Mouse (Mus musculus) kidney, postnatal 0 days (tissue): Measurements from ENCODE around the gene Scamp4. TPM values are rescaled to one million over a fixed set of nuclear protein-coding genes. Genes with fewer than 3 reads are reported as not detected.

Experiments used
- ATAC-seq: fragments of 200-750 bp; cut with Nextera tagmentation; replicated peaks from 2 replicates; pipeline ENCODE4 v1.8.0; 2017; ENCODE audit warnings: low read depth, moderate number of reproducible peaks, moderate TSS enrichment, moderate library complexity; ENCODE audit not compliant: low FRiP score
- DNase-seq: peaks from one replicate; pipeline ENCODE4 v3.0.0-alpha.2; 2016; ENCODE audit warnings: low spot score
- H3K27ac ChIP-seq: fragments of 300-500 bp; sonication (generic); 2 replicates; pipeline ENCODE4 v1.5.1; 2014; ENCODE audit warnings: mild to moderate bottlenecking
- H3K27me3 ChIP-seq: fragments of 300-500 bp; sonication (generic); 2 replicates; pipeline ENCODE4 v1.6.1; 2014; ENCODE audit warnings: low read length, mixed read lengths; ENCODE audit not compliant: insufficient read depth
- H3K36me3 ChIP-seq: fragments of 300-500 bp; sonication (generic); 2 replicates; pipeline ENCODE4 v1.6.1; 2014; ENCODE audit warnings: low read length, mixed read lengths; ENCODE audit not compliant: insufficient read depth
- H3K4me1 ChIP-seq: fragments of 300-500 bp; sonication (generic); replicated peaks from 2 replicates; pipeline ENCODE4 v1.6.1; 2014; ENCODE audit warnings: antibody characterized with exemption, low read length, mixed read lengths; ENCODE audit not compliant: insufficient read depth
- H3K4me2 ChIP-seq: fragments of 300-500 bp; sonication (generic); 2 replicates; pipeline ENCODE4 v1.6.1; 2014; ENCODE audit warnings: mild to moderate bottlenecking, low read length, moderate library complexity, mixed read lengths
- H3K4me3 ChIP-seq: fragments of 300-500 bp; sonication (generic); replicated peaks from 2 replicates; pipeline ENCODE4 v1.5.1; 2014; ENCODE audit warnings: low read depth, low read length
- H3K9ac ChIP-seq: fragments of 300-500 bp; sonication (generic); 2 replicates; pipeline ENCODE4 v1.6.1; 2014; ENCODE audit warnings: low read depth, low read length
- H3K9me3 ChIP-seq: fragments of 300-500 bp; sonication (generic); replicated peaks from 2 replicates; pipeline ENCODE4 v1.6.1; 2016; ENCODE audit warnings: low read length, inconsistent platforms, mixed read lengths
- CTCF ChIP-seq: IDR thresholded peaks from 2 replicates; pipeline ENCODE4 v1.5.1; 2016; ENCODE audit warnings: antibody characterized with exemption, low read depth, mild to moderate bottlenecking, moderate library complexity
- WGBS: fragments of 180-500 bp; shearing (Covaris S2); extraction: QIAGEN DNeasy Blood & Tissue Kit; methylation state at CpG from one replicate; pipeline ENCODE4 v1.1.7; 2014; 5-methylcytosine and 5-hydroxymethylcytosine counted together
- polyA plus RNA-seq: library from polyadenylated mRNA; unstranded; fragments of >200 nt; fragmentation: Nextera tagmentation; extraction: Ambion mirVana; gene quantifications from 2 replicates; pipeline ENCODE4 v1.2.1, GENCODE M21; 2015

The Scamp4 gene
- polyA plus RNA-seq, 1 experiment from 2014 or later, result 80.7 TPM

DNA sequence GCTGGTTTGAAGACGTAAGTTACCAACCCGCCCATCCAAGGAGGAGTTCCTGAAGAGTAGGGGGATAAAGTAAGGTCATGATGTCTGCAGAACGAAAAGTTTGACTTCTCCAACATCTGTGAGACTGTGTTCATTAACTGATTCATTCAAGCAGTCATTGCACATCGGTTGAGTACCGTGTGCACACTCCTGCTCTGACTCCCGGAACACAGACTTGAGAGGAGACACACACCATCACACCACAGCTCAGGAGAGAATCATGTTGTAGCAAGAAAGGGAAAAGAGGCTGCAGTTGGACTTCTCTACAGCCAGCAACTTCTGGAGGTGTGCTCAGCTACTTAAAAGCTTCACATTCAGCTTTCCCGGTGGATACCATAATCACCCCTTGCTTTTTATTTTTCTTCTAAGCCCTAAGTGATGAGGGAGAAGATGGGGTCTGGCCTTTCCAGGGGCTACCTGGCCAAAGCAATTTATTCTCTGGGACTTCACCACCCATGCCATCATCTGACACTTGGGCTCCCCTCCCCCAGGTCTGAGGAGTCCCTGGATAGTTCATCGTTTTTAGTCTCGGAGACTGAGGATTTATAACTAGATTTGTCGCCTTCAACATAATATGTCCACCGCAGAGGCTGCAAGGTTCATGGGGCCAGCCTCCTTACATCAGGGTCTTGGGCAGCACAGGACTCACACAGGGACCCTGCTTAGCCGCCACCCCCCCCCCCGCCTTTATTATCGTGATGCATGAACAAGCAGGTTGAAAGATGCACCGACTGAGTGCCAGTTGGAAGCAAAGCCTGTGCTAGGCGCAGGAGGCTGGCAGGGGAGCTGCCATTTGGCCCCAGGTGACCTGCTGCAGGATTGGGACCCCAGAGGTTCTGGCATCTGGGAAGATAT, 18.4 kb downstream of the Scamp4 start:
- Histone ChIP-seq H3K9me3 (no peaks in the 10 kb centered on the region), H3K36me3 (peaks cover 4% of the 10 kb centered on the region; the same call in 1 of the 2 replicates), H3K4me2 (peak overlapping the region; percentile 67), H3K9ac (peak overlapping the region; percentile 38; the same call in 1 of the 2 replicates), H3K27me3 (no peaks in the 10 kb centered on the region), H3K4me3 (peak overlapping the region; percentile 46), H3K27ac (peak overlapping the region; percentile 92; the same call in 1 of the 2 replicates), H3K4me1 (peaks cover 17% of the 10 kb centered on the region)
- no peak for ATAC-seq
- TF ChIP-seq CTCF, result no peak
- no peak for DNase-seq
- 34% methylated on average over 16 of the region's 16 CpGs for WGBS

DNA sequence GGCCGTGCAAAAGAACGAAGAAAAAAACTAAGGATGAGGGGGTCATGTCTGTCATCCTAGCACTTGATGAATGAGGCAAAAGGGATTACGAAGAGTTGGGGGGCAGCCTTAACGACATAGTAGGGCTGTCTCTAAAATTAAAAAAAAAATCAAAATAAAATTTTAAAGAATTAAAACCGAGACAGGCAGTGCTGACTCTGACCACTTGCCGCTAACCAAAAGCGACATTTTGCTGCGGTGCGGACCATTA, 18.9 kb downstream of the Scamp4 start:
- Histone ChIP-seq H3K27ac (peak overlapping the region; percentile 92), H3K27me3 (no peaks in the 10 kb centered on the region), H3K9me3 (no peaks in the 10 kb centered on the region), H3K9ac (peak overlapping the region; percentile 38; the same call in 1 of the 2 replicates), H3K4me2 (peak overlapping the region; percentile 67), H3K4me1 (peaks cover 22% of the 10 kb centered on the region), H3K36me3 (peaks cover 3% of the 10 kb centered on the region; the same call in 1 of the 2 replicates), H3K4me3 (peak overlapping the region; percentile 46)
- ATAC-seq (no peak), DNase-seq (no peak)
- under 1% methylated on average over 9 of the region's 9 CpGs for WGBS
- TF ChIP-seq CTCF, result no peak

DNA sequence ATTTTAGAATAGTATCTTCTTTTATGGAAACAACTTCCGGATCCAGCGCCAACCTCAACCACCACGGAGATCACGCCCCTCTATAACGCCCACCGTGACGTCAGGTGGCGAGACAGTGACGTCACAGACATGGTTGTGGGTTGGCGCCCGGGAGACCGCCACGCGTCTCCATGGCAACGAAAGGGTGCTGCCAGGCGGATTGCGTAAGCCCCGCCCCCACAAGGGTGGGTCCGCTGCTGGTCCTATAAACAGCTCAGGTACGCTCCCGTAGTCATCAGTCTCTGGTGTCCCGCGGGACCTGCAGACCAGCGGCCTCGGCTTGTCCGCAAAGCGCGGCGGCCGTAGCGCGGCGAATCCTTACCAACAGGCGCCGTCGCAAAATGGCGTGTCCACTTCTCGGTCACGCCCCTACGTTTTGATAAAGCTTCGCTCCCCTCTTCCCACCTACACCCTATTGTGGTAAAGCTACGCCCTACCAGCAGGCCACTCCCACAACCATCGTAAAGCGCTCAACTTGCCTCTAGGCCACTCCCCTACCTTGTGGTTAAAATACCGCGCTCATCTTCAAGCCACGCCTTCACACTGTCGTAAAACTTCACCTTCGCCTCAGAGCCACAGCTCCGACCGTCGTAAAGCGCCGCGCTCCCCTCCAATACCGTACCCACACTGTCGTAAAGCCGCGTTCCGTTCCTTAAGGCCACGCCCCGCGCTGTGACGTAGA, 19.4 kb downstream of the Scamp4 start:
- DNase-seq (peak; percentile 100), ATAC-seq (peak; percentile 94)
- Histone ChIP-seq H3K4me2 (peak overlapping the region; percentile 67), H3K27me3 (no peaks in the 10 kb centered on the region), H3K4me3 (peak overlapping the region; percentile 87), H3K9ac (peak overlapping the region; percentile 94), H3K9me3 (no peaks in the 10 kb centered on the region), H3K36me3 (peaks cover 3% of the 10 kb centered on the region; the same call in 1 of the 2 replicates), H3K27ac (peak overlapping the region; percentile 95), H3K4me1 (peaks cover 22% of the 10 kb centered on the region)
- under 1% methylated on average over 64 of the region's 64 CpGs for WGBS
- TF ChIP-seq CTCF, result no peak

DNA sequence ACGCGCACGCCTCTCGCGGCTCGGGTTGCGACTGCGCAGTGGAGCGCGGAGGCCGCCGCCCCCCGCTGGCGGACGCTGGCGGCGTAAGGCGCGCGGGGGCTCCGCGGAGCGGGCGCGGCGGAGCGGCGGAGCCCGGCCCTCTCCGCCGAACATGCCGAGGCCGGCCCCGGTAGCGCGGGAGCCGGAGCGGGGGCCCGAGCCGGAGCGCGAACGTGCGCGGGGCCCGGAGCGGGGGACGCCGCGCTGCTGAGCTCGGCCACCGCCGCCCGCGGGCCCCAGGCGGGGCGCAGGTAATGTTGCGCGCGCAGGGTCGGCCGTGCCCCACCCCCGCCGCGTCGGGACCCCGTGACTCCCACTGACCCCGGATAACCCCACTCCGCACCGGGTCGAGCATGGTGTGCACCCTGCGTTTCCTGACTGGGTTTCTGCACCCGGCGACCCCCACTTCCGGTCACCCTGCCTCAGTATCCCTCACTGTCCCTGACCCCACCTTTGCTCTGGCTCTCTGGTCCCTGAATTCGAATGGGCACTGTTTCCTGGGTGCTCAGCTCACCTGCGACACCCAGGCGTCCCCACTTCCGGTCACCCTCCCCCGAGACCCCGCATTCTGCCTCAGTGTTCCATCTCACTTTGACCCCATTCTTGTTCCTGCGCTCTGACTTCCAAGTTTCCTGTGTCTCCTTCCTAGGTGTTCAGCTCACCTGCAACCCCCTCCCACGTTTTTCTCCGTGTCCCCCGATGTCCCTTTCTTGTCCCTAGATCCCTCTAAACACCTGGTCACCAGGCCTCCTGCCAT, 20.2 kb downstream of the Scamp4 start, which contains the start of gene Csnk1g2:
Csnk1g2 (plus strand) TSS at position 178 of the 796 bp plus-strand sequence.
- Histone ChIP-seq H3K4me1 (peaks cover 29% of the 10 kb centered on the region), H3K9ac (peak within 1 kb of the TSS; percentile 94), H3K4me3 (peak within 1 kb of the TSS; percentile 87), H3K27me3 (no peaks in the 10 kb centered on the region), H3K36me3 (peaks cover 3% of the 10 kb centered on the region; the same call in 1 of the 2 replicates), H3K27ac (peak within 1 kb of the TSS; percentile 95), H3K9me3 (no peaks in the 10 kb centered on the region), H3K4me2 (peak within 1 kb of the TSS; percentile 95)
- TF ChIP-seq CTCF, result no peak
- ATAC-seq, result peak; percentile 9
- under 1% methylated on average over 84 of the region's 85 CpGs for WGBS
- peak; percentile 36 for DNase-seq

DNA sequence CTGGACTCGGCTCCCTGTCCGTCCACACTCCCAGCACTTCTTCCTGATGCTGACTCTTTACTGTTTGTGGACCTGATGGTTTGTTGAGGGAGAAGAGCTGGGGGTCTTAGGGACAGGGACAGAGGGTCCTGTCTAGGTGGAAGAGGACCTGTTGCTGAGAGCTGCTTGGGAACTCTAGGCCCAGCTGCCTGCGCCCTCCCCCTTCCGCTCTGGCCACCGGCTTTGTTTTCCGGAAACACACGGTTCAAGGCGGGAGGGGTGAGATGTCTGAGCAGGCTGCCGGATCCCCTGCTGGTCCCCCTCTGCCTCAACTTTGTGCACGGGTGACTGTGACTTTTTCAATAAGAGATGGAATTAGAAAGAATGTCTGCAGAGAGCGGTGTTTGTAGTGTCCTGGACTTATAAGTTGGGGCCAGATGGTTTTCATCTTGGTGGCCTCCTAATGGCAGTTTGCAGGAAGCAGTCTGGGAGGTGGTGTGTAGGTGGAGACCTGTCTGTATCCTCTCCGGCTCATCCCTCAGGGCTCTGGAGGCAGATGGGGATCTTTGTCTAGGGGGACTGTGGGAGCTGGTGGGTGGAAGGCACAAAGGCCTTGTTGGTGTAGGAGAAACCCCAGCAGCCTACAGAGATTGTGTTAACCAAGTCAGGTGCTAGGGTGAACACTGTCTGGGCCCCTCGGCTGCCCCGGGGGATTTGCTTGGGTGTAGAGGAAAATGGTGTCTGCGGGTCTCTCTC, 21.0 kb downstream of the Scamp4 start:
- H3K4me1 ChIP-seq, result peaks cover 31% of the 10 kb centered on the region
- H3K27ac ChIP-seq, result peak overlapping the region; percentile 95
- peak overlapping the region; percentile 87 for H3K4me3 ChIP-seq
- 7% methylated on average over 15 of the region's 15 CpGs for WGBS
- ATAC-seq (no peak), DNase-seq (peak; percentile 89)
- H3K9me3 ChIP-seq, result no peaks in the 10 kb centered on the region
- peak; percentile 33 for TF ChIP-seq CTCF
- peak overlapping the region; percentile 94 for H3K9ac ChIP-seq
- H3K4me2 ChIP-seq, result peak overlapping the region; percentile 95
- H3K27me3 ChIP-seq, result no peaks in the 10 kb centered on the region
- peaks cover 3% of the 10 kb centered on the region; the same call in 1 of the 2 replicates for H3K36me3 ChIP-seq
